Mouse (Mus musculus) brain, embryonic 14.5 days (tissue): ENCODE results near the gene Nme7.

ENCODE experiments used
- CTCF ChIP-seq: fragments of 200-500 bp; IDR thresholded peaks from 2 replicates; pipeline ENCODE4 v1.5.1; 2012; ENCODE audit warnings: inconsistent platforms, mild to moderate bottlenecking, moderate library complexity, borderline replicate concordance; ENCODE audit not compliant: insufficient read depth, insufficient read length; ENCODE audit errors: extremely low read depth
- POLR2A ChIP-seq: fragments of 200-500 bp; IDR thresholded peaks from 2 replicates; pipeline ENCODE4 v1.6.1; 2012; ENCODE audit warnings: mild to moderate bottlenecking, inconsistent platforms, borderline replicate concordance; ENCODE audit not compliant: poor library complexity, insufficient read depth, insufficient read length, severe bottlenecking; ENCODE audit errors: extremely low read depth

GRCm38 (mm10) chr1:164440230-164440629, 136.3 kb downstream of the Nme7 start:
- TF ChIP-seq CTCF (no peak), POLR2A (no peak)
